Mouse (Mus musculus): Measurements from ENCODE around the gene Fam214a.

Fam214a gene

DNA sequence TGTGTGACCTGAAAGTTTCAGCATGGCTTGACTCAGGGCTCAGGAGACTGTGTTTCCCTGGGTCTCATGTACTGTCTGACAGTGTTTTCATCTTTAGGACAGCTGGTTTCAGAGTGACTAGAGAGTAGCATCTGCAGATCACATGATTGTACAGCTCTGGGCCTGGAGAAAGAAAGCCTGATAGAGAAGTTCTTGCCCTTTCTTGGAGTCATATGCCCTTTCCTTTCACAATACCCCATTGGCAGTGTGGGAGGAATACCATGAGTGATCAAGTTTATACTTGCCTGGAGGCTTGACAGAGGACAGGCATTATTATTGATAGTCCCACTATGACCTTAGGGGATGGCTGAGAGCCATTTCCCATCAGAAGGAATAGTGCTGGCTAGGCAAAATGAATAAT lies 124.5 kb downstream of the Fam214a start:
- in situ Hi-C loops (cut with MboI, MseI): no loop called here
